Mouse (Mus musculus) CH12F3 (cell line): Measurements from ENCODE around the gene Polr3b.

Experiments
- in situ Hi-C: fragments of 300-500 bp; cut with MboI; formaldehyde crosslinking; loops from 2 replicates; pipeline ENCODE4 v1.14.3; 2020; ENCODE audit warnings: low sequenced_read_pairs

The Polr3b gene

GRCm38 (mm10) chr10:84659281-84659680 is 37.2 kb downstream of the Polr3b start:
- in situ Hi-C loops, result no loop called here

- in situ Hi-C loops, result no loop called here
These were observed 40.0 kb downstream of the Polr3b start for GRCm38 (mm10) chr10:84662138-84662537.

GRCm38 (mm10) chr10:84665713-84666260 is 43.7 kb downstream of the Polr3b start:
- in situ Hi-C loops, result no loop called here

GRCm38 (mm10) chr10:84675653-84676052 is 53.6 kb downstream of the Polr3b start:
- in situ Hi-C loops, result no loop called here

- in situ Hi-C loops, result no loop called here
These were observed 54.4 kb downstream of the Polr3b start for GRCm38 (mm10) chr10:84676511-84676910.

GRCm38 (mm10) chr10:84677871-84678270 is 55.8 kb downstream of the Polr3b start:
- in situ Hi-C loops, result no loop called here

- in situ Hi-C loops, result no loop called here
These were observed 56.3 kb downstream of the Polr3b start for GRCm38 (mm10) chr10:84678441-84678840.

- in situ Hi-C loops, result no loop called here
These were observed 63.5 kb downstream of the Polr3b start for GRCm38 (mm10) chr10:84685444-84686121.

GRCm38 (mm10) chr10:84686122-84686497 is 64.0 kb downstream of the Polr3b start:
- in situ Hi-C loops, result no loop called here

- in situ Hi-C loops, result no loop called here
These were observed 64.6 kb downstream of the Polr3b start for GRCm38 (mm10) chr10:84686705-84687104.

- in situ Hi-C loops, result no loop called here
These were observed 65.6 kb downstream of the Polr3b start for GRCm38 (mm10) chr10:84687736-84688135.

- in situ Hi-C loops, result no loop called here
These were observed 67.8 kb downstream of the Polr3b start for GRCm38 (mm10) chr10:84689846-84690245.

- in situ Hi-C loops, result no loop called here
These were observed 68.7 kb downstream of the Polr3b start for GRCm38 (mm10) chr10:84690818-84691217.

- in situ Hi-C loops, result no loop called here
These were observed 69.6 kb downstream of the Polr3b start for GRCm38 (mm10) chr10:84691692-84692091.

- in situ Hi-C loops, result no loop called here
These were observed 71.9 kb downstream of the Polr3b start for GRCm38 (mm10) chr10:84693841-84694638.

GRCm38 (mm10) chr10:84700236-84700987 is 78.3 kb downstream of the Polr3b start:
- in situ Hi-C loops, result no loop called here

- in situ Hi-C loops, result no loop called here
These were observed 79.0 kb downstream of the Polr3b start for GRCm38 (mm10) chr10:84701110-84701509.

GRCm38 (mm10) chr10:84702115-84702514 is 80.0 kb downstream of the Polr3b start:
- in situ Hi-C loops, result no loop called here

- in situ Hi-C loops, result no loop called here
These were observed 82.5 kb downstream of the Polr3b start for GRCm38 (mm10) chr10:84704594-84704993.

- in situ Hi-C loops, result no loop called here
These were observed 83.1 kb downstream of the Polr3b start for GRCm38 (mm10) chr10:84705234-84705633.

- in situ Hi-C loops, result no loop called here
These were observed 84.5 kb downstream of the Polr3b start for GRCm38 (mm10) chr10:84706543-84706942.
